Mouse (Mus musculus): ENCODE measurements around the gene Chst11.
A peak's percentile ranks its signal among the peaks of the same experiment; 100 is the strongest.

The Chst11 gene

GRCm38 (mm10) chr10:83169554-83169953 lies 184.3 kb downstream of the Chst11 start:
- no peak for DNase-seq (ENCODE audit: low spot score in 2 of 2)

GRCm38 (mm10) chr10:83178151-83178550 lies 192.9 kb downstream of the Chst11 start:
- DNase-seq (ENCODE audit: low spot score in 2 of 2): no peak

GRCm38 (mm10) chr10:83178661-83179060 lies 193.4 kb downstream of the Chst11 start:
- DNase-seq (ENCODE audit: low spot score in 2 of 2): no peak

GRCm38 (mm10) chr10:83181831-83182572 lies 196.7 kb downstream of the Chst11 start:
- no peak for DNase-seq (ENCODE audit: low spot score in 2 of 2)

- peak; percentile 67 to 83 for DNase-seq (ENCODE audit: low spot score in 2 of 2)
These were observed 197.3 kb downstream of the Chst11 start for GRCm38 (mm10) chr10:83182573-83182960.

GRCm38 (mm10) chr10:83183634-83184479 lies 198.6 kb downstream of the Chst11 start:
- no peak for DNase-seq (ENCODE audit: low spot score in 2 of 2)

GRCm38 (mm10) chr10:83184480-83185069 lies 199.3 kb downstream of the Chst11 start:
- peak in 1 of 2 experiments; percentile 31 for DNase-seq (ENCODE audit: low spot score in 2 of 2)

GRCm38 (mm10) chr10:83185121-83185520 lies 199.8 kb downstream of the Chst11 start:
- no peak for DNase-seq (ENCODE audit: low spot score in 2 of 2)

GRCm38 (mm10) chr10:83186167-83186566 lies 200.9 kb downstream of the Chst11 start:
- DNase-seq (ENCODE audit: low spot score in 2 of 2): no peak

- peak in 1 of 2 experiments; percentile 40 for DNase-seq (ENCODE audit: low spot score in 2 of 2)
These were observed 201.7 kb downstream of the Chst11 start for GRCm38 (mm10) chr10:83186984-83187383.

GRCm38 (mm10) chr10:83189071-83189470 lies 203.8 kb downstream of the Chst11 start:
- no peak for DNase-seq (ENCODE audit: low spot score in 2 of 2)

- DNase-seq (ENCODE audit: low spot score in 2 of 2): no peak
These were observed 206.2 kb downstream of the Chst11 start for GRCm38 (mm10) chr10:83191476-83191875.

- no peak for DNase-seq (ENCODE audit: low spot score in 2 of 2)
These were observed 206.7 kb downstream of the Chst11 start for GRCm38 (mm10) chr10:83191982-83192381.

GRCm38 (mm10) chr10:83197690-83198336 lies 212.5 kb downstream of the Chst11 start:
- peak; percentile 82 to 84 for DNase-seq (ENCODE audit: low spot score in 2 of 2)

- no peak for DNase-seq (ENCODE audit: low spot score in 2 of 2)
These were observed 213.4 kb downstream of the Chst11 start for GRCm38 (mm10) chr10:83198692-83199091.

GRCm38 (mm10) chr10:83199290-83199689 lies 214.0 kb downstream of the Chst11 start:
- no peak for DNase-seq (ENCODE audit: low spot score in 2 of 2)

- DNase-seq (ENCODE audit: low spot score in 2 of 2): no peak
These were observed 216.2 kb downstream of the Chst11 start for GRCm38 (mm10) chr10:83201525-83201924.

- no peak for DNase-seq (ENCODE audit: low spot score in 2 of 2)
These were observed 217.8 kb downstream of the Chst11 start for GRCm38 (mm10) chr10:83202906-83203702.

GRCm38 (mm10) chr10:83208436-83208835 lies 223.1 kb downstream of the Chst11 start:
- DNase-seq (ENCODE audit: low spot score in 2 of 2): no peak

- DNase-seq (ENCODE audit: low spot score in 2 of 2): no peak
These were observed 224.1 kb downstream of the Chst11 start for GRCm38 (mm10) chr10:83209388-83209787.

GRCm38 (mm10) chr10:83210122-83210521 lies 224.8 kb downstream of the Chst11 start:
- no peak for DNase-seq (ENCODE audit: low spot score in 2 of 2)

Data from cerebellum, postnatal 4 days (tissue).